Mouse (Mus musculus) embryonic fibroblast, embryonic 13.5 days (primary cell): ENCODE measurements around the gene Terb2.

Source experiments
- CTCF ChIP-seq: IDR thresholded peaks from 2 replicates; pipeline ENCODE4 v1.5.1; 2011; ENCODE audit warnings: mild to moderate bottlenecking, control low read depth, low read length, moderate library complexity, borderline replicate concordance; ENCODE audit not compliant: insufficient read depth
- POLR2A ChIP-seq: IDR thresholded peaks from 2 replicates; pipeline ENCODE4 v1.6.1; 2011; ENCODE audit warnings: low read depth, mild to moderate bottlenecking, control low read depth, low read length, moderate library complexity

- TF ChIP-seq CTCF (no peak), POLR2A (no peak)
Measured at GRCm38 (mm10) chr2:122152850-122153249, 33.2 kb upstream of the Terb2 start.
